Mouse (Mus musculus): ENCODE results near the gene Ktn1. TPM values are rescaled to one million over a fixed set of nuclear protein-coding genes. Genes with fewer than 3 reads are reported as not detected.

Gene Ktn1
- 23.5 and 27.4 TPM in 2 replicates for total RNA-seq (2014; rRNA removed)
- polyA plus RNA-seq (2015; fragmentation: Nextera tagmentation; extraction: Ambion mirVana) = 66.8 and 73.8 TPM in 2 replicates

DNA sequence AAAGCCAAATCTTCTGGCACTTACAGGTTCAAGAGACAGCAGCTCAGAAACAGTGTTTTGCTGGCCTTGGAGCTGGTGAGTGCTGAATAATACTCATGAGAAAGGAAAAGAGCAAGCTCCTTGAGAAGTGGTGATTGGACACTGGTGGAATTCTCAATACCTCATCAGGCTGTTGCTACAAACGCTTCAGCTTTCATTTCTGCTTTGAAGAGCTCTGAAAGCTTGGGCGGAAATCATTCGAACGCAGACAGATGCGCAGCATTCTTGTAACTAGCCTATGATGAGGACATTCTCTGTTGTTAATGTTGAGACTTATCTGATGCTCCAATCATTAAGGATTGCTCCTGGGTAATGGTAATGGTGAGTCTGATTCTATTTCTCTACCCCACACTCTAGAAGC lies at the start of gene Ktn1:
Gene Ktn1, plus strand, starts transcription at position 231 of the 400 bp plus-strand sequence.
- 45% methylated on average over 5 of the region's 5 CpGs for WGBS
- ATAC-seq (no peak), DNase-seq (ENCODE audit: low spot score) (no peak)
- H3K4me2 ChIP-seq (ENCODE audit: low read depth, low read length) = peak within 1 kb of the TSS; percentile 79
- H3K36me3 ChIP-seq (ENCODE audit: insufficient read depth, low read length) = no peaks in the 10 kb centered on the region
- H3K4me3 ChIP-seq (ENCODE audit: low read length) = peak within 1 kb of the TSS; percentile 96
- peak within 1 kb of the TSS; percentile 88 for H3K27ac ChIP-seq
- H3K4me1 ChIP-seq (ENCODE audit: insufficient read depth, low read length) = peaks cover 6% of the 10 kb centered on the region; the same call in 1 of the 2 replicates
- peak within 1 kb of the TSS; percentile 98 for H3K9ac ChIP-seq (replicated peaks; ENCODE audit: low read length)
- no peak for TF ChIP-seq CTCF (IDR thresholded peaks at IDR 0.05; ENCODE audit: low read depth)
- no peaks in the 10 kb centered on the region for H3K9me3 ChIP-seq (ENCODE audit: low read length)
- no peaks in the 10 kb centered on the region for H3K27me3 ChIP-seq (ENCODE audit: insufficient read depth, low read length)

DNA sequence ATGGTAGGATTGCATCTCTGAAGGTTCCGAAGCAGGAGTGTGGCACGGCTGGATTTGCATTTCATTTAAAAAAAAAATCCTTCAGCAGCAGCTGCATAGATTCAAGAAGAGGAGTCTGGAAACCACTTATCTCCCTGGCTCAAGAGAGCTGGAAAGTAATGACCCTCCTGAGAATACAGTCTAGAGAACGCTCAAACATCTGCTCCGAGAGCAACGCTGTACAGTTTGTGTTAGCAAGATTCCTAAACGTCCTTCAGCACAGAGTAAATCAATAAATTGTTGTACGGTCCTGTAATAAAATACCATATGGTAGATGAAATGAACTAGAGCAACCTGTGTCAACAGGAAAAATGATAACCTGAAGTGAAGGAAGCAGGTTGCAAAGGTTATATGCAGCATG lies 35.0 kb upstream of the Ktn1 start:
- H3K4me1 ChIP-seq (ENCODE audit: insufficient read depth, low read length) = no peaks in the 10 kb centered on the region
- no peaks in the 10 kb centered on the region for H3K36me3 ChIP-seq (ENCODE audit: insufficient read depth, low read length)
- no peaks in the 10 kb centered on the region for H3K9me3 ChIP-seq (ENCODE audit: low read length)
- H3K27ac ChIP-seq = no peak overlapping the region
- TF ChIP-seq CTCF (IDR thresholded peaks at IDR 0.05; ENCODE audit: low read depth) = no peak
- ATAC-seq = no peak
- no peak overlapping the region for H3K4me2 ChIP-seq (ENCODE audit: low read depth, low read length)
- peak; percentile 6 for DNase-seq (ENCODE audit: low spot score)
- no peaks in the 10 kb centered on the region for H3K27me3 ChIP-seq (ENCODE audit: insufficient read depth, low read length)
- WGBS = 71% methylated on average over 7 of the region's 7 CpGs
- H3K9ac ChIP-seq (replicated peaks; ENCODE audit: low read length) = no peak overlapping the region
- no peak overlapping the region for H3K4me3 ChIP-seq (ENCODE audit: low read length)

DNA sequence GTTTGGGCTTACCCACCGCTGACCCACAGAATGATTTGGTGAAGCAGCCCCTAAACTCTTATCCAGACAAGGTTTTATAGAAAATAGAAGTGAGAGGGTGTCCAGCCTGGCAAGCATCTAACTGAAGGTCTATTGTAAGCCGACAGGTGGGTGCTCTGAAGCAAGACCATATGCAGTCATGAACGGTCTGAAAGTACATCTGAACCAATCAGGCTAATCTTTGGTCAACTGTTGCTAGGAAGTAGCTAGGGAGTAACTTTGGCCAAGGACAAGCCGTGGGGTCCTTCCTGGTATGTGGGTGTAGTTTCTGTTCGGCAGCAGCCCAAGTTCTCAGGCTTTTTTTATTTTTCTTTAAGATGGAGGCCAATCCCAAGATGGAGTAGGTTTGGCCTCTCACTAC lies 29.4 kb upstream of the Ktn1 start:
- Histone ChIP-seq H3K9ac (replicated peaks; ENCODE audit: low read length) (no peak overlapping the region), H3K36me3 (ENCODE audit: insufficient read depth, low read length) (no peaks in the 10 kb centered on the region), H3K27me3 (ENCODE audit: insufficient read depth, low read length) (no peaks in the 10 kb centered on the region), H3K27ac (no peak overlapping the region), H3K4me3 (ENCODE audit: low read length) (no peak overlapping the region), H3K4me1 (ENCODE audit: insufficient read depth, low read length) (no peaks in the 10 kb centered on the region), H3K9me3 (ENCODE audit: low read length) (no peaks in the 10 kb centered on the region), H3K4me2 (ENCODE audit: low read depth, low read length) (no peak overlapping the region)
- DNase-seq (ENCODE audit: low spot score) = no peak
- TF ChIP-seq CTCF (IDR thresholded peaks at IDR 0.05; ENCODE audit: low read depth) = no peak
- WGBS = 83% methylated on average over 5 of the region's 5 CpGs
- no peak for ATAC-seq

DNA sequence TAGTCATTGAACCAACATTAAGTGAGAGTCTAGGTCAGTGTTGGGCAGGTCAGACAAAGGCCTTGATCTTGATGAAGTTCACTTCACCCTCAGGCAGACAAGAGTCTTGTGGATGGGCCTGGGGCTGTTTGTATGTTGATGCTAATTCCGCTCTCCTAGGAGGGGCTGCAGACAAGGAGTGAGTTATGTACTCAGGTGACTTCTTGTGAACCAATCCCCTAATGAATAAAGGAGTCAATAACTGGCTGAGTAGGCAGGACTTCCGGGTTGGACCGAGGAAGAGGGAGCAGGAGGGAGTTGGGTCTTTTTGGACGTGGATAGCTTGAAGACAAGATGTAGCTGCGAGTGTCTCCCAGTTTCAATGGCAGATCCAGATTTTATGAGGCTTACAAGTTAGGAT lies 26.3 kb upstream of the Ktn1 start:
- H3K9me3 ChIP-seq (ENCODE audit: low read length) = no peaks in the 10 kb centered on the region
- no peaks in the 10 kb centered on the region for H3K36me3 ChIP-seq (ENCODE audit: insufficient read depth, low read length)
- no peak overlapping the region for H3K4me3 ChIP-seq (ENCODE audit: low read length)
- ATAC-seq = no peak
- no peak overlapping the region for H3K9ac ChIP-seq (replicated peaks; ENCODE audit: low read length)
- H3K27me3 ChIP-seq (ENCODE audit: insufficient read depth, low read length) = no peaks in the 10 kb centered on the region
- no peak for TF ChIP-seq CTCF (IDR thresholded peaks at IDR 0.05; ENCODE audit: low read depth)
- 90% methylated on average over 5 of the region's 5 CpGs for WGBS
- no peaks in the 10 kb centered on the region for H3K4me1 ChIP-seq (ENCODE audit: insufficient read depth, low read length)
- H3K27ac ChIP-seq = no peak overlapping the region
- no peak overlapping the region for H3K4me2 ChIP-seq (ENCODE audit: low read depth, low read length)
- DNase-seq (ENCODE audit: low spot score) = no peak

DNA sequence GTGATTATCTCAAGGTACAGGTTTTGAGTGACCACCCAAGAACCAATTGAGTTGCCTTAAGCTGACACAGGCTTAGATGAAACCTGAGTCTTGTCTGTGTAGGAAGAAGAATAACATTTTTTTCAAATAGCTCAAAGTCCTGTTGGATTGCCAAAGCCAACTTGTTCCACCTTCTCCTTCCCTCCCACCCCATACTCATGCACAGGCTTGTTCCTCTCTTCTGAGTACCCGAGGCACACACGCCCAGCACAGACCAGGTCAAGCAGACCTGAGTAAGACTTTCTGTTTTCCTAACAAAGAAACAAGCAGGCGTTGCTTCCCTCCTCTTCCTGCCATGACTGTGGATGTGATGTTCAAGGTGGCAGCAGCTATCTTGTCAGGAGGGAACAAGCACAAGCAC lies 23.4 kb upstream of the Ktn1 start:
- ATAC-seq (no peak), DNase-seq (ENCODE audit: low spot score) (no peak)
- H3K9me3 ChIP-seq (ENCODE audit: low read length) = no peaks in the 10 kb centered on the region

DNA sequence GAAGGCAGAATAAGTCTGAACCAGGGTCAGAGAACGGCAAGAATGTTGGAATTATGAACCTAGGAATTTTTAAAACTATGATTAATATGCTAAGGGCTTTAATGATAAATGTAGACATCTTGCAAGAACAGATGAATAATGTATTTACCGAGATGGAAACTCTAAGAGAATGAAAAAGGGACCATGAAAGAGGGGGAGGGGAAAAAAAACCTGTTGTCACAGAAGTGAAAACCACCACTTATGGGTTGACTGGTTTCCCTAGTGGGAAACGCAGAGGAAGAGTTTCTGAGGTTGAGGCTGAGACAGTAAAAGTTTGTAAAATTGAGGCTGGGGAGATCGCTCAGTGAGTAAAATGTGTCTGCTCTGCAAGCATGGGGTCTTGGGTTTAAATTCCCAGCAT lies 22.1 kb upstream of the Ktn1 start:
- Histone ChIP-seq H3K4me1 (ENCODE audit: insufficient read depth, low read length) (no peaks in the 10 kb centered on the region), H3K36me3 (ENCODE audit: insufficient read depth, low read length) (no peaks in the 10 kb centered on the region), H3K4me3 (ENCODE audit: low read length) (no peak overlapping the region), H3K9me3 (ENCODE audit: low read length) (no peaks in the 10 kb centered on the region), H3K9ac (replicated peaks; ENCODE audit: low read length) (no peak overlapping the region), H3K27me3 (ENCODE audit: insufficient read depth, low read length) (no peaks in the 10 kb centered on the region), H3K27ac (no peak overlapping the region), H3K4me2 (ENCODE audit: low read depth, low read length) (no peak overlapping the region)
- no peak for DNase-seq (ENCODE audit: low spot score)
- WGBS = 79% methylated on average over 4 of the region's 4 CpGs
- TF ChIP-seq CTCF (IDR thresholded peaks at IDR 0.05; ENCODE audit: low read depth) = no peak
- no peak for ATAC-seq

More for the DNA sequence above, 23.4 kb upstream of the Ktn1 start:
- H3K27ac ChIP-seq = no peak overlapping the region
- H3K9ac ChIP-seq (replicated peaks; ENCODE audit: low read length) = no peak overlapping the region
- no peaks in the 10 kb centered on the region for H3K36me3 ChIP-seq (ENCODE audit: insufficient read depth, low read length)
- no peak overlapping the region for H3K4me2 ChIP-seq (ENCODE audit: low read depth, low read length)
- H3K27me3 ChIP-seq (ENCODE audit: insufficient read depth, low read length) = no peaks in the 10 kb centered on the region
- 74% methylated on average over 3 of the region's 3 CpGs for WGBS
- no peak for TF ChIP-seq CTCF (IDR thresholded peaks at IDR 0.05; ENCODE audit: low read depth)
- no peak overlapping the region for H3K4me3 ChIP-seq (ENCODE audit: low read length)
- H3K4me1 ChIP-seq (ENCODE audit: insufficient read depth, low read length) = no peaks in the 10 kb centered on the region

DNA sequence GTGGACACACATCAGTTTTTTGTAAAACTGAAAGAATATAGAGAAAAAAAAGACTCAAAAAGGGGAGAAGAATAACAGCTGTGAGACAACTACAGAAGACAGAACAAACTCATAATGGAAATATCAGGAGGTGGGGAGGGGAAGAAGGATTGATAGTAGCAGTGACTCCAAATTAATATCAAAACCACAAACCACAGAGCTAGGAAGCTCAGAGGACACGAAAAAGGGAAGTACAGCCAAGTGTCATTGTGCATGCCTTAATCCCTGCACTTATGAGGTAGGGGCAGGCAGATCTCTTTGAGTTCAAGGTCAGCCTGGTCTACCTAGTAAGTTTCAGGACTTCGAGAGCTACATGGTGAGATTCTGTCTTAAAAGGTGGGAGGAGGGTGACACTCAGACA lies 21.4 kb upstream of the Ktn1 start:
- Histone ChIP-seq H3K9me3 (ENCODE audit: low read length) (no peaks in the 10 kb centered on the region), H3K4me1 (ENCODE audit: insufficient read depth, low read length) (no peaks in the 10 kb centered on the region), H3K4me2 (ENCODE audit: low read depth, low read length) (no peak overlapping the region), H3K9ac (replicated peaks; ENCODE audit: low read length) (no peak overlapping the region), H3K27ac (no peak overlapping the region), H3K4me3 (ENCODE audit: low read length) (no peak overlapping the region), H3K36me3 (ENCODE audit: insufficient read depth, low read length) (no peaks in the 10 kb centered on the region), H3K27me3 (ENCODE audit: insufficient read depth, low read length) (no peaks in the 10 kb centered on the region)
- DNase-seq (ENCODE audit: low spot score) (no peak), ATAC-seq (no peak)
- 70% methylated on average over 2 of the region's 2 CpGs for WGBS
- no peak for TF ChIP-seq CTCF (IDR thresholded peaks at IDR 0.05; ENCODE audit: low read depth)

All from hindbrain, postnatal 0 days (tissue).